Comparison of ENCODE assay signal across 16 mouse cellular contexts in genomic region chr1:121435981-121436380, GRCm38 (mm10). TPM values are rescaled to one million over a fixed set of nuclear protein-coding genes. Genes with fewer than 3 reads are reported as not detected.
DNase-seq lines count a peak whose midpoint lies in the region.
"Had no signal": no experiment of that assay in that cellular context is flagged by ENCODE, and none has a peak within 500 bp of the region (broad histone marks: within the 10 kb centered on the region; RNA-seq: fewer than 3 reads in every experiment).

No protein-coding gene starts in this region.

- intact Hi-C loops in left cerebral cortex, postnatal 36 days (cut with DNase I), result no loop called here
- intact Hi-C loops in left cerebral cortex, postnatal 14 days (cut with DNase I), result no loop called here

- DNase-seq in frontal cortex, postnatal 36 days (ENCODE audit: low spot score in 2 of 2), result peak; percentile 12 to 36
- DNase-seq in frontal cortex, postnatal 25 days (ENCODE audit: low spot score in 2 of 2), result no peak
- DNase-seq in left cerebral cortex, postnatal 36 days (ENCODE audit: low spot score in 2 of 2), result peak; percentile 21 to 43
- no peak for DNase-seq in left cerebral cortex, postnatal 14 days (ENCODE audit: low spot score in 2 of 2)
- DNase-seq in right cerebral cortex, adult 2 months (ENCODE audit: low spot score in 2 of 2), result peak; percentile 23 to 25
- DNase-seq in right cerebral cortex, postnatal 10 days (ENCODE audit: low spot score in 2 of 2), result no peak
- DNase-seq in telencephalon, adult 2 months (ENCODE audit: low read depth, low spot score), result peak; percentile 43
- DNase-seq in ovary, postnatal 14 days (ENCODE audit: low spot score), result no peak
- DNase-seq: adrenal gland, adult 2 months; adrenal gland, postnatal 10 days; adrenal gland, postnatal 25 days; cerebellum, adult 11-12 months; cerebellum, adult 2 months; cerebellum, adult 9-10 months; cerebellum, postnatal 10 days; cerebellum, postnatal 25 days had no signal

RNA-seq across cellular contexts. Expression of gene Ccdc93, which starts 5.1 kb away (rescaled TPM):
- 10 to 100 TPM; 17.2 to 25.1 TPM for total RNA-seq in left cerebral cortex, postnatal 36 days (2021)
- 10 to 100 TPM; 19.7 to 23.4 TPM for total RNA-seq in left cerebral cortex, postnatal 14 days (2021)

Comparison
In these comparisons a context has a peak if more than half of its experiments do, and no peak if none do; other contexts are left out.
1. DNase-seq: peak in frontal cortex, postnatal 36 days (2 of 2), left cerebral cortex, postnatal 36 days (2 of 2), right cerebral cortex, adult 2 months (2 of 2) and telencephalon, adult 2 months (single experiment); none in frontal cortex, postnatal 25 days (0 of 2), left cerebral cortex, postnatal 14 days (0 of 2), right cerebral cortex, postnatal 10 days (0 of 2) and ovary, postnatal 14 days (single experiment).